Mouse (Mus musculus): ENCODE data around the gene Gm8947. TPM values are rescaled to one million over a fixed set of nuclear protein-coding genes. Genes with fewer than 3 reads are reported as not detected.
"Not testable (repeated sequence)": the region's sequence is repeated elsewhere in the genome, so short reads cannot be mapped to it uniquely, and the experiment has no call there.

Gene Gm8947
- polyA plus RNA-seq, 1 experiment from 2014 or later: not detected

DNA sequence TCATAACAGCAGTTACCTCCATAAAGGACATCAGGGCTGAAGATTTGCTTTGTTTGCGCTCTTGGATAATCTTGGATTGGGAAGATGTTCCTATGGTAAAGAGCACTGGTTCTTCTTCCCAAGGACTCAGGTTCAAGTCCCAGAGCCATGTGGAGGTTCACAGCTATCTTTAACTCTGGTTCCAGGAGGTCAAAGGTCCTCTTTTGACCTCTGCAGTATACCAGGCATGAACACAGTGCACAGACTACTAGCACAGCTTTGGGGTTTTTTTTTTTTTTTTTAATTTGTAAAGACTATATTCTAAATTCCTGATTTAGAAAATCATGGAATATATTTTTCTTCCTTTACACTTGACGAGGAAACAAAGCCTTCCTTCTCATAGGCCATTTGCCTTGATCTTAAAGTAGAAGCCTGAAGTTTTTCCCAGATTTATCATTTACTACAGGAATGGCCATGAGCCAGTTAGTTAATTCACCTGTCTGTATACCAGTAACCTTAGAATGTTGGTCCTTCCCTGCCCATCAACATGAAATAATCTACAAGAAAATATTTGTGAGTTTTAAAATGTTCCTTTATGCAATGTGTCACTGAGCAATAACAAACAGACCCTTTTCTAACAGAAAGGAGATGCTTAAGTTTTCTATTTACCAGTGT lies 33.2 kb upstream of the Gm8947 start:
- peaks cover 3% of the 10 kb centered on the region; the same call in 1 of the 2 replicates for H3K9me3 ChIP-seq
- no peak for ATAC-seq (ENCODE audit: insufficient number of reproducible peaks, insufficient read depth, low FRiP score, low TSS enrichment, low read depth)
- H3K36me3 ChIP-seq: no peaks in the 10 kb centered on the region
- no peak overlapping the region for H3K4me2 ChIP-seq
- no peak overlapping the region for H3K27ac ChIP-seq
- no peaks in the 10 kb centered on the region for H3K4me1 ChIP-seq (replicated peaks)
- 79% methylated on average over 2 of the region's 2 CpGs for WGBS
- H3K9ac ChIP-seq (replicated peaks): no peak overlapping the region
- no peak overlapping the region for H3K4me3 ChIP-seq (replicated peaks)
- no peaks in the 10 kb centered on the region for H3K27me3 ChIP-seq

DNA sequence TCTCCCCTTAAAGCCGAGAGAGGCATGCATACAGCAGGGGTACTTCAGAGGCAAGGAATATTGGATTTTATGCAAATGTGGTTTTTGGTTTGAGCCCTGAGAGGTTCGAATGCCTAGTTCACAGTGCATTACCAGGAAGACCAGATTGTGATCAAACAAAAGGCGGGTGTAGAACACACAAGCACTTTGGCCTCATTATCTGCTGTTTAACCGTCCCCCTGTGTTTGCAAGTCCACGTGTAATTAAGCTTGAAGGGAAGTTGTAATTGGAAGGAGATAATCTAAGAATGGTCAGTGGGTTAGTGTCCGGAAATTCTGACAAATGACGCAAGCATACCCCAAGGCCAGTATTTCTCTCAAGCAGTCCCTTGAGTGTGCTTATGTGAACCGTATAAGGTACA lies 26.1 kb upstream of the Gm8947 start:
- no peak overlapping the region for H3K9ac ChIP-seq (replicated peaks)
- no peak for ATAC-seq (ENCODE audit: insufficient number of reproducible peaks, insufficient read depth, low FRiP score, low TSS enrichment, low read depth)
- H3K4me1 ChIP-seq (replicated peaks): peaks cover 13% of the 10 kb centered on the region
- 33% methylated on average over 8 of the region's 8 CpGs for WGBS
- no peak overlapping the region for H3K4me2 ChIP-seq
- H3K9me3 ChIP-seq: no peaks in the 10 kb centered on the region
- no peak overlapping the region for H3K27ac ChIP-seq
- H3K27me3 ChIP-seq: no peaks in the 10 kb centered on the region
- H3K4me3 ChIP-seq (replicated peaks): no peak overlapping the region
- H3K36me3 ChIP-seq: no peaks in the 10 kb centered on the region

DNA sequence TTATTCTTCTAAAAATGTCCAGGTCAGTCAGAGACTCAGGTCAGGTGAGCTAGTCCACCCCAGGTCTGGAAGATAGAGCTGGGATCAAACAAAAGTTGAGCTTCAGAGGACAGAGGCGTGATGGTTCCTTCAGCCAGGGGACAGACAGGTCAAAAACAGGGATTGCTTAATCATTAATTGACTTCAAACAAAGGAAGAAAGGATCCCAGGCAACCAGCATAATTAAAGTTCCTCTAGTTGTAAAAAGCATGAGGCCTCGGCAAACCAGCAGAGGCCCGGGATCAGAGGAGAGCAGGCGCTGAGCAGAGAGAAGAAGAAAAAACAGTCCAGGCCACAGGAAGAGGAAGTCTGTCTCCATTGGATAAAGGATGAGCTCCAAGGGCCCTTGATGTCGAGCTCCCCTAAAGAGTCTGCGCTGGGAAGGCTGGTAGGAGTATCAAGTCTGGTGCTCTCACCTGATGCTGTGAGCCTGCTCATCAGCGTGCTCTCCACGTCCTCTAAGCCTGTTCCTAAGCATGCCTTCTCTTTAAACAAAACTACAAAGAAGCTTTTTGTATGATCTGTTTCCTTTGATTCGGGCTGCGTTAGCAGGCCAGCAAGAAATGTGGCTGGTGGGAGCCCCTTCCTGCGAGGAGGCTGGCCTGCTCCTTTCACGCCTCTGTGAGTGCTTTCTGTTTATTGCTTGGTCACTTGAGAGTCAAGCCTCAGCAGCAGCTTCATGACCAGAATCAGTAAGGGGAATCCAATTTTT lies 24.7 kb upstream of the Gm8947 start:
- no peak overlapping the region for H3K27ac ChIP-seq
- no peak overlapping the region; the same call in 1 of the 2 replicates for H3K4me2 ChIP-seq
- H3K9ac ChIP-seq (replicated peaks): no peak overlapping the region
- H3K27me3 ChIP-seq: no peaks in the 10 kb centered on the region
- no peak overlapping the region for H3K4me3 ChIP-seq (replicated peaks)
- no peaks in the 10 kb centered on the region for H3K9me3 ChIP-seq
- no peak for ATAC-seq (ENCODE audit: insufficient number of reproducible peaks, insufficient read depth, low FRiP score, low TSS enrichment, low read depth)
- no peaks in the 10 kb centered on the region for H3K36me3 ChIP-seq
- WGBS: 18% methylated on average over 12 of the region's 12 CpGs
- H3K4me1 ChIP-seq (replicated peaks): peaks cover 13% of the 10 kb centered on the region

GRCm38 (mm10) chr1:151168637-151169036 lies 23.5 kb upstream of the Gm8947 start:
- H3K4me1 ChIP-seq (replicated peaks): peaks cover 13% of the 10 kb centered on the region
- 69% methylated on average over 3 of the region's 3 CpGs for WGBS
- H3K36me3 ChIP-seq: no peaks in the 10 kb centered on the region
- no peak overlapping the region for H3K27ac ChIP-seq
- ATAC-seq (ENCODE audit: insufficient number of reproducible peaks, insufficient read depth, low FRiP score, low TSS enrichment, low read depth): no peak
- H3K27me3 ChIP-seq: no peaks in the 10 kb centered on the region
- no peak overlapping the region for H3K4me3 ChIP-seq (replicated peaks)
- no peak overlapping the region for H3K9ac ChIP-seq (replicated peaks)
- H3K4me2 ChIP-seq: no peak overlapping the region
- H3K9me3 ChIP-seq: no peaks in the 10 kb centered on the region

DNA sequence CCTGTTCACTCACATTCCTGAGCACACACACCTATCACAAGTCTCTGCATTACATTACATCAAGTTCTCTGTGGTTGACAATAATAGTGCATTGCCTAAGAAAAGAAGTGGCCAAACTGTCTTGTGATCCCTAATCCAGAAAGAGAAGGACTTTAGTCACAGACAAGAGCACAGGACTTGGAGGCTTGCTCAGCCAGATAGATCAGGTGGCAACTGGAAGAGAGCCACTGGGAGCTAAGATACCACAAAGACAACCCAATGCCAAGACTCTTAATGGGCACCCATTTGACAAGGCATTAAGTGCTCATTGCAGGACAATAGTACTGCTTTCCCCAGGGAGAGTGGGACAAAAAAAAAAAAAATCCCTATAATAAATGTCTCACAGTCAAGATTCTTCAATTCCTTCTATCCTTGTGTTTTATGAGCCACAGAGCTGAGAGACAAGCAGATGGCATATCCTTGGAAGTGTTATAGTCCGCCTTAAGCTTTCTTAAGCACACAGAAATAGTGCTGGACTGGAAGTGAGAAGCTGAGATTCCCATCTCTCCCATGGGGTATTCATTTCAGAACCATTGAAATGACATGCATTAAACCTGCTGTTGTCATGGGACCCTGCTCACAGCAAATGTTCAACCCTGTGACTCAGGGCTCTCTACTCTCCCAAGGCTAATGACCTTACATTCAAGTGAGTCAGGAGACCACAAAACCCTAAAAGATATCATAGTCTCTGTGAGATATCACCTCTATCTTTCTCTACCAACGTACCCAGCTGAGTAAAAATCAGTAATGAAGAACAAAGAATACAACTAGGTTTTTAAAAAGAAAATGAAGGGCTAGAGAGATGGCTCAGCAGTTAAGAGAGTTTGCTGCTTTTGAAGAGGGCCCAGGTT lies 20.4 kb upstream of the Gm8947 start:
- ATAC-seq (ENCODE audit: insufficient number of reproducible peaks, insufficient read depth, low FRiP score, low TSS enrichment, low read depth): no peak
- Histone ChIP-seq H3K36me3 (no peaks in the 10 kb centered on the region), H3K9me3 (no peaks in the 10 kb centered on the region), H3K4me1 (replicated peaks) (peaks cover 12% of the 10 kb centered on the region), H3K4me2 (no peak overlapping the region), H3K9ac (replicated peaks) (no peak overlapping the region), H3K27ac (no peak overlapping the region), H3K27me3 (no peaks in the 10 kb centered on the region), H3K4me3 (replicated peaks) (no peak overlapping the region)
- 85% methylated on average over 2 of the region's 2 CpGs for WGBS

GRCm38 (mm10) chr1:151177030-151177936 lies 14.9 kb upstream of the Gm8947 start:
- Histone ChIP-seq H3K4me1 (replicated peaks) (peaks cover 13% of the 10 kb centered on the region; the same call in 1 of the 2 replicates), H3K27ac (no peak overlapping the region), H3K9me3 (no peaks in the 10 kb centered on the region), H3K4me2 (peak overlapping the region; percentile 51), H3K27me3 (no peaks in the 10 kb centered on the region), H3K9ac (replicated peaks) (no peak overlapping the region), H3K4me3 (replicated peaks) (peak overlapping the region; percentile 35), H3K36me3 (no peaks in the 10 kb centered on the region)
- peak; percentile 68; the same call in 1 of the 2 replicates for ATAC-seq (ENCODE audit: insufficient number of reproducible peaks, insufficient read depth, low FRiP score, low TSS enrichment, low read depth)
- 14% methylated on average over 10 of the region's 10 CpGs for WGBS

DNA sequence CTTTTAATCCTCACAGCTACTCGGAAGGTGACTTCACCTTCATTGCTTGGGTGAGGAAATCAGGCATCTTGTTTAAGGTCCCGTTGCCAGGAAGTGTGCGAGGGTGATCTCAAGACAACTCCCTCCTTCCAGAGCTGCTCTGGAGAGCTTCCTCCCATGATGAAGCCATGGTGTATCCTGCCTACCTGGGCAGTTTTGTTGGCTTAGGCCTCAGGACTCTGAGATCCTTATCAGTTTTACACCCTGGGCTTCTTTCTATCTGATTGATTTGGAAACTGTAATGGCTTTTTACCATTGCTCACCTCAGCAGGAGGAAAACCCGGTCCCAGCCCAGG lies 14.3 kb upstream of the Gm8947 start:
- Histone ChIP-seq H3K27ac (no peak overlapping the region), H3K4me3 (replicated peaks) (peak overlapping the region; percentile 35), H3K4me2 (peak overlapping the region; percentile 51), H3K36me3 (no peaks in the 10 kb centered on the region), H3K9ac (replicated peaks) (no peak overlapping the region), H3K4me1 (replicated peaks) (peaks cover 13% of the 10 kb centered on the region; the same call in 1 of the 2 replicates), H3K27me3 (no peaks in the 10 kb centered on the region), H3K9me3 (no peaks in the 10 kb centered on the region)
- ATAC-seq (ENCODE audit: insufficient number of reproducible peaks, insufficient read depth, low FRiP score, low TSS enrichment, low read depth): 0 out of 2 replicates have a peak, but pooled peaks have one; percentile 20
- WGBS: 15% methylated on average over 4 of the region's 4 CpGs

DNA sequence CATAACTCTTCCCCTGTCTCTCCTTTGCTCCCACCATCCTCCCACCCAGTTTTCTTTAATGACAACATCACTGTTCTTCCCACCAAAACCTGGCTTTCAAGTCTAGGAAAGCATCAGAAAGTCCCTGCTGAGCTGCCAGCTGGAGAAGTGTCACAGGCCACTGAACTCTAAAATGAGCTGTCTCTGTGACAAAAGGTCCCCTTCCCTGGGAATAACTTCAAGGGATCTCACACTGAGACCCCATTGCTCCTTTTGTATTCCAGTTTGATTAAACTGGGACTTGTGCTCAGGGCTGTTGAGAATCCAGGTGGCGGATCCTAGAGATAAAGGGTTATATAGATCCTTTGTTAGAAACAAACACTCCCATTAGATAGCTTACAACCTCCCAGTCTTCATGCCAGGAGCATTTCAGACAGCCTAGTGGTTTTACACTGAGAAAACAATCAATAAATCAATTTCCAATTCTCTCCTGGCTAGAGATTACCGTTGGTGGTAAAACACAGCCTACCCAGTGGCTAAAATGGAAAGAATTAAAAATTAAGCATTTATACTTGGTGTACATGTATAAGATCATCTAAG lies 13.6 kb upstream of the Gm8947 start:
- Histone ChIP-seq H3K27me3 (no peaks in the 10 kb centered on the region), H3K9ac (replicated peaks) (no peak overlapping the region)

GRCm38 (mm10) chr1:151180167-151180566 lies 12.0 kb upstream of the Gm8947 start:
- H3K4me2 ChIP-seq: no peak overlapping the region
- ATAC-seq (ENCODE audit: insufficient number of reproducible peaks, insufficient read depth, low FRiP score, low TSS enrichment, low read depth): no peak
- H3K4me3 ChIP-seq (replicated peaks): no peak overlapping the region
- H3K4me1 ChIP-seq (replicated peaks): peaks cover 13% of the 10 kb centered on the region; the same call in 1 of the 2 replicates
- H3K36me3 ChIP-seq: no peaks in the 10 kb centered on the region
- no peak overlapping the region for H3K27ac ChIP-seq
- H3K9me3 ChIP-seq: no peaks in the 10 kb centered on the region
- H3K9ac ChIP-seq (replicated peaks): no peak overlapping the region
- 84% methylated on average over 2 of the region's 2 CpGs for WGBS
- H3K27me3 ChIP-seq: no peaks in the 10 kb centered on the region

More for the DNA sequence above, 13.6 kb upstream of the Gm8947 start:
- Histone ChIP-seq H3K4me1 (replicated peaks) (peaks cover 13% of the 10 kb centered on the region; the same call in 1 of the 2 replicates), H3K36me3 (no peaks in the 10 kb centered on the region), H3K9me3 (no peaks in the 10 kb centered on the region), H3K4me2 (no peak overlapping the region), H3K4me3 (replicated peaks) (no peak overlapping the region), H3K27ac (no peak overlapping the region)
- no peak for ATAC-seq (ENCODE audit: insufficient number of reproducible peaks, insufficient read depth, low FRiP score, low TSS enrichment, low read depth)
- WGBS: 51% methylated on average over 2 of the region's 2 CpGs

DNA sequence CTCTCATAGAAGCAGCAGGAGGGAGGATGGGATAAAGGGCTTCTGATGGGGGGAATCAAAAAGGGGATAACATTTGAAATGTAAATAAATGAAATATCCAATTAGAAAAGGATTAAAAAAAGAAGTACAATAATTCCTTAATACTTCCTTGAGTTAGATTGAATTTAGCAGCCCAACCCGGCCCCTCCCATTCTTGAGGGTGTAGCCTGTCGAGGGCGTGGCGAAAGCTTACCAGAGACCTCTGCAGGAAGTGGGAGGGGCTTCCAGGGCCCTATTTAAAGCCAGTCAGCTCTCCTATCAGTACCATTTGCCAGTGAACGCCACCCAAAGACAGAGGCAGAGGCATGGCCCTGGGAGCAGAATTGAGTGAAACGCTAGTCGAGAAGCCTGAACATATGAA lies 9.9 kb upstream of the Gm8947 start, which contains the start of gene Gm47985:
Gene Gm47985, plus strand, starts transcription at position 272 of the 400 bp plus-strand sequence.
- not testable (repeated sequence) for H3K4me1 ChIP-seq (replicated peaks); H3K9me3 ChIP-seq; H3K27me3 ChIP-seq; H3K4me2 ChIP-seq; ATAC-seq (ENCODE audit: insufficient number of reproducible peaks, insufficient read depth, low FRiP score, low TSS enrichment, low read depth); H3K4me3 ChIP-seq (replicated peaks); H3K36me3 ChIP-seq; H3K9ac ChIP-seq (replicated peaks); H3K27ac ChIP-seq
- WGBS: no CpG with 5 or more reads among the region's 7 CpGs

All from limb, embryonic 12.5 days (tissue).